Mouse (Mus musculus): Measurements from ENCODE around the gene E2f6.

Gene E2f6

GRCm38 (mm10) chr12:16876667-16877066 is 65.9 kb downstream of the E2f6 start:
- no peak for DNase-seq

DNA sequence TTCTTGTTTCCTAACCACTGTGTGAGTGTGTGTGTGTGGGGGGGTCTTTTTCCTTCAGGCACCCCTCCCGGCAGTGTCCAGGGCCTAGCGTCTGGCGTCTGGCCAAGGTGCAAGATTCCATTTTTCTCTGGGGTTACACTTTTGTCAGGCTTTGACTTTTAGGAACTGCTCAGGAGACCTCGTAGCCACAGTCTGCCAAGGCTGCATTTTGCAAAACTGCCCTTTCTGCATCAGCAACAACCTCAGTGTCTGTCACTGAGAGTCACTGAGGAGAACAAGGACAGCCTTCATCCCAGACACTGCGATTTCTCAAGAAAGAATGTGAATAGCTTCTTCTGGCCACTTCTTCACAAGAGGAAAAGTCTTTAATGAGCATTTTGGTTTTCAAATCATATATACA is 66.4 kb downstream of the E2f6 start:
- no peak for DNase-seq

- no peak for DNase-seq
Measured at GRCm38 (mm10) chr12:16877679-16878078, 66.9 kb downstream of the E2f6 start.

- no peak for DNase-seq
Measured at GRCm38 (mm10) chr12:16879369-16879768, 68.6 kb downstream of the E2f6 start.

GRCm38 (mm10) chr12:16880077-16880476 is 69.3 kb downstream of the E2f6 start:
- DNase-seq = no peak

DNA sequence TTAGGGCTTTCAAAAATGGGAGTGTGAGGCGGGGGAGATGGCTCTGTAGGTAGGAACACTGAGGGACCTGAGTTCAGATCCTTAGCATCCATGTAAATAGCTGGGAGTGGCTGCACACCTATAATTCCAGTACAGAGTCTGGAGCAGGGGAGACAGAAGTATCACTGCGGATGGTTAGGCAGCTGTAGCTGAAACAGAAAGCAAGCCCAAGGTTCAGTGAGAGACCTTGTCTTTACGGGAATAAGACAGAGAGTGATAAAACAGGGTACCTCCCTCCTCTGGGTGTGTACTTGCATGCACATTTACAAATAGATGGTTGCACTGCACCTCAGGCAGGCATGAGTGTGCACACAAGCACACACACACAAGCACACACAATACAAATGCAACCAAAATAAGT is 71.7 kb downstream of the E2f6 start:
- no peak for DNase-seq

DNA sequence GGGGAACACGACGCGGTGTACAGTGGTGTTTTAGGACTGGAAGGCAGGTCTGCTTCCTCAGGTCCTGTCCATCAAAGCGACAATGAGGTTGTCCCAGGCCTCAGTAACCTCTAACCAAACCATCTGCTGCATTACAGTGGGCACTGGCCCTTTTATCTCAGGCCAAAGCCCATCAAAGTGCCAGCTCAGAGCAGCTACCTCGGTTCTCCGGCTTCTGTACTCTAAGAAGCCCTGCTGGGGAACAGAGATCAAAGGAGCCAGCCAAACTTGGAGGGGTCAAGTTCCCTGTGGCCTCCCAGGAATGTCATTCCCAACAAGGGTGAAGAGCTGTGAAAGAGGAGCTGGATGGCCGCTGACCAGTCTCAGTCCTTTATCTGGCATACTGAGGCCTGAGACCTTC is 72.3 kb downstream of the E2f6 start:
- DNase-seq = no peak

GRCm38 (mm10) chr12:16884534-16884933 is 73.8 kb downstream of the E2f6 start:
- peak; percentile 51 for DNase-seq

GRCm38 (mm10) chr12:16886354-16886753 is 75.6 kb downstream of the E2f6 start:
- DNase-seq = no peak

All from layer of hippocampus, adult 9-11 months (tissue).